Mouse (Mus musculus): ENCODE measurements around the gene Brms1. TPM values are rescaled to one million over a fixed set of nuclear protein-coding genes. Genes with fewer than 3 reads are reported as not detected.
A peak's percentile ranks its signal among the peaks of the same experiment; 100 is the strongest.

The Brms1 gene
- total RNA-seq, 2 experiments from 2014 or later, result 22.4 to 23.2 TPM

GRCm38 (mm10) chr19:5087884-5088728 lies 47.0 kb downstream of the Brms1 start, which contains the start of gene Yif1a:
Yif1a (plus strand) TSS chr19:5088538.
- peak; percentile 96 to 99 for DNase-seq (ENCODE audit: low spot score in 2 of 2)

DNA sequence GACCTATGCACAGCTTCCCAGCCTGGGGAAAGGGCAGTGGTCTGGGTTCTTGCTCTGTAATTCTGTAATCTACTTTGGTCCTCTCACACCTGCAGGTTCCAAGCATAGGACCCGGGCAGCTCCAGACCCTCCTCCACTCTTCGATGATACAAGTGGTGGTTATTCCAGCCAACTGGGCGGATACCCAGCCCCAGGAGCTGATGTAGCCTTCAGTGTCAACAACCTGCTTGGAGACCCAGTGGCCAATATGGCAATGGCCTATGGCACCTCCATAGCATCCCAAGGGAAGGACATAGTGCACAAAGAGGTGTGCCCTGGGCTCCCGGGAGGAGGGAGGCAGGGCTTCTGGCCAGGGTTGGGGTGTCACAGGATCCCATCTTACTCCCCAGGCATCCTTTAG lies 48.2 kb downstream of the Brms1 start:
- DNase-seq (ENCODE audit: low spot score in 2 of 2), result no peak

- DNase-seq (ENCODE audit: low spot score in 2 of 2), result no peak
Observed at GRCm38 (mm10) chr19:5092083-5092482, 50.9 kb downstream of the Brms1 start.

- DNase-seq (ENCODE audit: low spot score in 2 of 2), result no peak
Observed at GRCm38 (mm10) chr19:5093481-5094242, 52.5 kb downstream of the Brms1 start.

DNA sequence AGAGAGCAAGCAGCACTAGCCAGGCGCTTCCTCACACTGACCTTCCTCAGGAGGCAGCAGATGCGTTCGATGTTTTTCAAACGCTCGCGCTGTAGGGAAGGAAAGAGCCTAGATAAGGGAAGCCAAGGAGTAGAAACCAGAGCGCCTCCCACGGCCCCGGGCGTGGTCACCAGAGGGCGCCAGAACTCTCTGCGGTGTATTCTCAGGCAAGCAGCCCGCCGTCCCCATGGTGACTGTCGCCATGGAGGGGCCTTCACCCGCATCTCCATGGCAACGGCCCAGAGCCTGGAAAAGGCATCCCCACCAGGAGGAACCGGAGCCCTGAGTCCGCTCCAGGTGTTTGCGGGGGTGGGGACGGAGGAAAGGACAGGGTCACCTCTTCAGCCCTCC lies 53.1 kb downstream of the Brms1 start:
- DNase-seq (ENCODE audit: low spot score in 2 of 2), result peak; percentile 95 to 99

- DNase-seq (ENCODE audit: low spot score in 2 of 2), result peak in 1 of 2 experiments; percentile 60
Observed at GRCm38 (mm10) chr19:5094746-5095417, 53.7 kb downstream of the Brms1 start.

DNA sequence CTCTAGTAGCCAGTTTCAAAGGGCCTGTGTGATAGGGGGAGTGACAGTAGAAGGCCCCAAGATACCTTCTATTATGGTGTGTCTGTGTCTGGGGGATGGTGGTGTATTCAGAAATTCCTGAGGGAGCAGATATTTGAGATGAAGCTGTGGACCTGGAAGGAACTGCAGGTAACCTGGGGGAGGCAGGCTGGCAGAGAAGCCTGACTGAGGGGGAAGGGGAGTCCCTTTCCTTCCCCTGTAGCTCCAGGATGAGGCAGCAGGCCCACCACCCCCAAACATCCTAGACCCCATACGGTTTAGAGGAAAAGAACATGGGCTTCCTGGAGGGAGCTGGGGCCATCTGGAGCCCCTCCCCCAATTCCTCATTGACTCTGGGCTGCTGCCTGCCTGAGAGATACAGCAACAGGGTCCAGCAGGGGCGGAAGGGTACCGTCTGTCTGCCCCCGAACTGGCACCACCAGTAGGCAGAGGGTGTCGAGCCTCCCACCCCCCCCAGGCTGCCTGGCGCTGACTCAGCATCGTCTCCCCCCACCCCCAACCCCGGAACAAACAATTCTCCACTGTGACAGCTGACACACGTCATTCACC lies 54.8 kb downstream of the Brms1 start:
- peak; percentile 71 to 89 for DNase-seq (ENCODE audit: low spot score in 2 of 2)

GRCm38 (mm10) chr19:5097521-5098362 lies 56.6 kb downstream of the Brms1 start:
- no peak for DNase-seq (ENCODE audit: low spot score in 2 of 2)

DNA sequence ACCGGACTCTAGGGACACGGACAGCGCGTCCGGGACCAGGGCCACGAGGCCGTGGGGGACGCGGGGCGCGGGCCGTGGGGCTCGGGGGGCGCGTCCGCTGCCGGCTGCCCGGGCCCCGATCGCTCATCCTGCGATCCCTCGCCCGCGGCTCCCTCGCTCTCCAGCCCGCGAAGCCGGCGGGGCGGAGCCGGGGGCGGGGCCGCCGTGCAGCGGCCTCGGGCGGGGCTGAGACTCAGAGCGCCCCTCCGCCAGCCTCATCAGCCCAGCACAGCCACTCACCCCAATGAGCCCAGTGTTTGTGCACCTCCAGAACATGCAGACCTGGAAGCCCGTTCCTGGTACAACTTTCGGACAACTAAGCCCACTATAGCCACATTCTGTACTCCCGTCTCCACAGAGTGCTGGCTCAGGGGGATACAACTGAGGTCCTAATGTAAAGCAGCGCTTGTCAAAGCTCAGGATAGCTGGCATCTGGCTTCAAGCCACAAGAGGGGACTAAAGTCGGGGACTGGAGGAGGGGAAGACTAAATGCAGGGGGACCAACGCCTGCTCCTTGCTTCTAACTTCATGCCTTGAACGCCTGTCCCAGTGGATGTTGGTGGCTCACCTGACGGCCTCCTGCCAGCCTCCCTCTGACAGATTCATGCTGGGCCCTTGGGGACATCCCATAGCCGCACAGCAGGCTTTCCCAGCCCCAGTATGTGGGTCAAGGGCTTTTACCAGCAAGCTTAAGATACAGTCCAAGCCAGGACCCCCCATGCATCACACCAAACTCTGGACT lies 57.4 kb downstream of the Brms1 start, which contains the start of gene Cnih2:
Gene Cnih2 (minus strand): TSS at position 159 of the 781 bp plus-strand sequence.
- DNase-seq (ENCODE audit: low spot score in 2 of 2), result peak; percentile 74 to 82

Other genes with a start within 250 kb of the Brms1 start
- 10 to 100 TPM; 97.8 to 99.1 TPM for gene Rbm4, start 247.5 kb upstream of the Brms1 start, total RNA-seq (2021)
- gene Gm21992, start 229.7 kb upstream of the Brms1 start, total RNA-seq (2021), result 10 to 100 TPM; 24.5 to 31.9 TPM
- 10 to 100 TPM; 47.7 to 53.1 TPM for gene Rbm14, start 229.7 kb upstream of the Brms1 start, total RNA-seq (2021)
- gene Ccs, start 202.0 kb upstream of the Brms1 start, total RNA-seq (2021), result 10 to 100 TPM; 33.2 to 35.4 TPM
- gene Ccdc87, start 202.0 kb upstream of the Brms1 start, total RNA-seq (2021), result 1 to 10 TPM; 2.0 to 2.2 TPM
- gene Ctsf, start 186.2 kb upstream of the Brms1 start, total RNA-seq (2021), result 100 to 1,000 TPM; 104 to 111 TPM
- gene Actn3, start 163.4 kb upstream of the Brms1 start, total RNA-seq (2021), result under 1 TPM; 0.89 to 0.96 TPM
- gene Zdhhc24, start 162.7 kb upstream of the Brms1 start, total RNA-seq (2021), result 10 to 100 TPM; 22.4 to 24.3 TPM
- gene Bbs1, start 134.7 kb upstream of the Brms1 start, total RNA-seq (2021), result 10 to 100 TPM; 36.8 to 40.0 TPM
- 10 to 100 TPM; 37.2 to 39.0 TPM for gene Dpp3, start 113.1 kb upstream of the Brms1 start, total RNA-seq (2021)
- gene Peli3, start 98.2 kb upstream of the Brms1 start, total RNA-seq (2021), result 10 to 100 TPM; 26.2 to 31.3 TPM
- 10 to 100 TPM; 60.7 to 62.1 TPM for gene Mrpl11, start 79.2 kb upstream of the Brms1 start, total RNA-seq (2021)
- 10 to 100 TPM; 12.4 to 15.1 TPM for gene Npas4, start 51.0 kb upstream of the Brms1 start, total RNA-seq (2021)
- 10 to 100 TPM; 16.0 to 17.5 TPM for gene Slc29a2, start 17.5 kb upstream of the Brms1 start, total RNA-seq (2021)
- 100 to 1,000 TPM; 114 to 120 TPM for gene B4gat1, start 2.5 kb upstream of the Brms1 start, total RNA-seq (2021)
- 1 to 10 TPM; 6.2 to 6.7 TPM for gene AC124502.3, start 2.5 kb upstream of the Brms1 start, total RNA-seq (2021)
- gene Rin1, start 9.1 kb downstream of the Brms1 start, total RNA-seq (2021), result 100 to 1,000 TPM; 106 to 107 TPM
- 1 to 10 TPM; 1.7 to 1.8 TPM for gene Cd248, start 26.7 kb downstream of the Brms1 start, total RNA-seq (2021)
- 100 to 1,000 TPM; 124 to 128 TPM for gene Tmem151a, start 44.2 kb downstream of the Brms1 start, total RNA-seq (2021)
- gene Yif1a, start 47.2 kb downstream of the Brms1 start, total RNA-seq (2021), result 10 to 100 TPM; 21.6 to 24.0 TPM
- 100 to 1,000 TPM; 595 to 617 TPM for gene Cnih2, start 57.2 kb downstream of the Brms1 start, total RNA-seq (2021)
- 100 to 1,000 TPM; 160 to 170 TPM for gene Rab1b, start 65.7 kb downstream of the Brms1 start, total RNA-seq (2021)
- gene Klc2, start 77.2 kb downstream of the Brms1 start, total RNA-seq (2021), result 100 to 1,000 TPM; 230 to 231 TPM
- gene Pacs1, start 231.8 kb downstream of the Brms1 start, total RNA-seq (2021), result 10 to 100 TPM; 52.1 to 52.5 TPM

All from layer of hippocampus, adult 18-20 months (tissue).